Mouse (Mus musculus) heart, postnatal 25 days (tissue): ENCODE measurements around the gene Zfp865. TPM values are rescaled to one million over a fixed set of nuclear protein-coding genes. Genes with fewer than 3 reads are reported as not detected.
"Not testable (repeated sequence)": the region's sequence is repeated elsewhere in the genome, so short reads cannot be mapped to it uniquely, and the experiment has no call there.

Experiments used
- DNase-seq: peaks from one replicate; pipeline ENCODE4 v3.0.0; 2022; ENCODE audit warnings: low spot score
- intact Hi-C: fragments of 180-260 bp; cut with DNase I; formaldehyde crosslinking; loops from one replicate; pipeline ENCODE4 v1.15.1; 2025
- total RNA-seq, 2 experiments: library from RNA; stranded (reverse); gene quantifications; 2 replicates each; pipeline ENCODE4 v1.2.3; 2021

Zfp865 gene
- total RNA-seq, 2 experiments from 2014 or later: 12.8 to 15.4 TPM

DNA sequence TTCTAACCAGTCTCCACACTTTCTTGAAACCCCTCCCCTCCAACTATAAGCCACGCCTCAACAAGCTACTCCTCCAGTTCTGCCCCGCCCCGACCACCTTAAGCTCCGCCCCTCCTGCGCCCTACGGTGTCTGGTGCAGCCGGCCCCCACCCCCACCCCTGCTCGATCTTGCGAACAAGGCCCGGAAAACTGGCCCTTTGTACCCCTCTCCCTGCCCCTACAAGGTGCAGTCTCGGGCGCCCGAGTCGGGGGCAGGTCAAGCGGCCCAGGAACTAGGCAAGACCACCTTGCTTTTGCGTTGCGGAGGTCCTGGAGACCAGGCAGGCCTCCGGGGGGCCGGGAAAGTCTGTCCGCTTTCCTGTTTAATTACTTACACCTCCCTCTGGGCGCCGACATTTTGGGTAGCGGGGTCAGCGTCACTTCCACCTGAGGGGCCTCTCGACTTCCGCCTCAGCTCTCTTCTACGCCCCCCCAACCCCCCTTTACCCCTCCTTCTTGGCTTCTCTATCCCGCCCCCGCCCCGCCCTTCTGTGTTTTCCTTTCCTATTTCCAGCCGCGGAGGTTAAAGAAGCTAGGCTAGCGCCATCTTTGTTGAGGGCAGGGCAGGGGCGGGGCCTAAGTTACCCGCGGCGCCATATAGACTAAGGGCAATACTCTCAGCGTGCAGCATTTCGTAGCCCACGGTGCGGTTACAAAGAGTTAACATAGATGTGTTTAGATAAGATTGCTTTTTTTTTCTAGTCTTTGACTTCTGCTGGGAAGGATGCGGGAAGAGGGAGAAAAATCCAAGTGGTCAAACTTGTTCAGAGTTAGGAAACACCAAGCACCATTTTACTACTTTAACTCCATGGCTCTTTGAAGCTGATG lies 5.7 kb upstream of the Zfp865 start, which contains the start of the genes Zfp524 and Fiz1:
Gene Zfp524, plus strand, starts transcription at position 165 of the 867 bp plus-strand sequence.
Gene Fiz1, minus strand, starts transcription at position 447 of the 867 bp plus-strand sequence.
- intact Hi-C loops: loop anchor here (5.0 kb wide), 3 partner anchors 38 to 197 kb away; partner anchors contain the start of gene Zfp580

DNA sequence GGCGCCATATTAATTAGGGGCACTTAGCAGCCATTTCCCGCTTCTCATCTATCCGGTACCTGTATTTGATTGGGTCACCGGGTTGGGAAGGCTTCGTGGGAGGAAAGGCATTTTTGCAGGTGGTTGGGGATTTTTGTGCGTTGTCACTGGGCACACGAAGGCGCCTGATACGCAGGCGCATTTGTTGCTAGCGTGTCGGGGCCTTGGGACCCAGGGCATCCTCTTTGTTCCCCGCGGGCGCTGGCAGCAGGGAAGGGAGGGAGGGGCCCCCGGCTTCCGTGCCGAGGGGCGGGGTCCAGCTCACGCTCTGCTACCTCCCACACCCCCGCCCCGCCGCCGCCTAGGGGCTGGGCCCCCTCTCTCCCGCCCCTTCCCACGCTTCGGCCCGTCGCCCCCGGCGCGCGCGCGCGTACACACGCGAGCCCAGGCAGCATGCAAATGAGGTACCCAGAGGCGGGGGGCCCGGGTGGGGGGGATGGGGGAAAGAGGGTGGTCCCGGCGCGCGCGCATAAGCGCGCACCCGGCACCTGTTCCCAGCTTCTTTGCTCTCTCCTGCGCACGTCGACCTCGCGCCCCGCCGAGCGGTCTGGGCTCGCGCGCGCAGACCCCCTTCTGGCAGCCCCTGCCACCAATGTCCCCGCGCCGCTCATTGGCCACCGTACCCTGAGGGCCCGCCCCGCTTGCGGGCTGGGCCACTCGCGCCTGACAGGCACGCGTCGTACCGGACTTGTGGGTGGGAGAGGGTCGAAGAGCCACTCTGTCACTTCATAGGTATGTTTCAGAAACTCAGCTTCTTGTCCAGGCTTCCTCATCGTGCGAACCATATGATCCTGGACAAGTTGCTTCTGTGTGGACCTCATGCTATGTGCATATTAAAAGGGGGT lies 4.8 kb upstream of the Zfp865 start, which contains the start of gene Gm44973:
Gene Gm44973, plus strand, starts transcription at position 379 of the 884 bp plus-strand sequence.
- intact Hi-C loops: no loop called here
- DNase-seq: peak; percentile 89

More for the DNA sequence above, 5.7 kb upstream of the Zfp865 start, which contains the start of the genes Zfp524 and Fiz1:
- peak; percentile 92 for DNase-seq

DNA sequence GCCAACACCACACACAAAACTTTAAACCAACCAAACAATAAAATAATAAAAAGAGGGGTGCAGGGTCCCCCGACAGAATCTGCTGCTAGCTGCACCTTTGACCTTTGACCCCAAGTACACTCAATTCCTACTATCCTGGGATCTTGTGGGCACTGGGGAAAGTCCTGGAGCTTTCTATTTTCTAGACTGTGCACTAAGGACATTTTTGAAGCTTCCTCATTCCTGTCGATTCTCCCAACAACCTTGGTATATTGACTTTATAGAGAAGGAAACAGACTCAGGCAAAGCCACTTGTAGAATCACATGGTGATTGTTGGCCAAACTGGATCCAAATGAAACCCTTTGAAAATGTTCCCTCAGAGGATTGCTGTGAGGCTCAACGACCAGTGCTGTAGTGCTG lies 4.1 kb upstream of the Zfp865 start:
- DNase-seq: no peak
- intact Hi-C loops: no loop called here

DNA sequence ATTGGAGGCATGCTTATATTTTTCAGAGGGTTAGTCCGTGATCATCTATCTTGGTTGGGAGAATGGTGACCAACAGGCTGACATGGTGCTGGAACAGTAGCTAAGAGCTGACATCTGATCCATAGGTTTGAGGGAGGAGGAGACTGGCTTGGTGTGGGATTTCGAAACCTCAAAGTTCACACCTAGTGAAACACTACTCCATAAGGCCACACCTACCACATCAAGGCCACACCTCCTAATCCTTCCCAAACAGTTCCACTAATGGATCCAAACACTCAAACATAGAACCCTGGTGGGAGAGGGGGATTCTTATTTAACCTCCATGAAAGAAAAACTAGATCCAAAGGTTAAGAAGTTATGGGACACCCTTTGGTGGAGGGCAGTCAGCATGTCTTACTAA lies 3.3 kb upstream of the Zfp865 start:
- intact Hi-C loops: no loop called here
- DNase-seq: no peak

DNA sequence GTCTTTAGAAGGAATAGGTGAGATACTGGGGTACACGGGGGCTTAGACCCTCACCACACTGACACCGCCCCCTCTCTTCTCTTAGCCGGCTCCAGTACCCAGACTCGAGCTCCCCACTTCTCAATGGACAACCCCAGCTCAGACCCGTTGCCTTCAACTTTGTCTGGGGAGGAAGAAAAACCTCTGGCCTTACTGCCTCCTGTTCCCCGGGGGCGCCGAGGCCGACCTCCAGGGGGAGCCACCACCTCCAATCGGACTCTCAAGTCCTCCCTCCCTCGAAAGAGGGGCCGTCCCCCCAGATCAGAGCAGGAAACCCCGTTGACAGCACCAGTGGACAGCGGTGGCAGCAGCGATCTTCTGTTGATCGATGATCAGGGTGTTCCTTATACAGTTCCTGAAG lies 2.8 kb upstream of the Zfp865 start:
- intact Hi-C loops: no loop called here
- DNase-seq: no peak

DNA sequence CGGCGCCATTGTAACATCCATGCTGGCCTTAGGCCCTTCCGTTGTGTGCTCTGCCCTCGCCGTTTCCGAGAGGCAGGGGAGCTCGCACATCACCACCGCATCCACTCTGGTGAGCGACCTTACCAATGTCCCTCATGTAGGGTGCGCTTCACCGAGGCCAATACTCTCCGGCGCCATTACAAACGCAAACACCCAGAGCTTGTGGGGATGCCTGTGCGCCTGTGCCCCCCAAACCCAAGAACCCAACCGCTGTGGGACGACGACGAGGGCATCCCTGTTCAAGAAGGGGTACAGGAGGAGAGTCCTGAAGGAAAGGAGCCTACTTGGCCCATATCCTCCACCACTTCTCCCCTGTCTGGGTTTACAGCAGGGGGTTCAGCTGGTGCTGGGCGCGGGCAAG lies 2.2 kb upstream of the Zfp865 start:
- intact Hi-C loops: no loop called here
- DNase-seq: no peak

DNA sequence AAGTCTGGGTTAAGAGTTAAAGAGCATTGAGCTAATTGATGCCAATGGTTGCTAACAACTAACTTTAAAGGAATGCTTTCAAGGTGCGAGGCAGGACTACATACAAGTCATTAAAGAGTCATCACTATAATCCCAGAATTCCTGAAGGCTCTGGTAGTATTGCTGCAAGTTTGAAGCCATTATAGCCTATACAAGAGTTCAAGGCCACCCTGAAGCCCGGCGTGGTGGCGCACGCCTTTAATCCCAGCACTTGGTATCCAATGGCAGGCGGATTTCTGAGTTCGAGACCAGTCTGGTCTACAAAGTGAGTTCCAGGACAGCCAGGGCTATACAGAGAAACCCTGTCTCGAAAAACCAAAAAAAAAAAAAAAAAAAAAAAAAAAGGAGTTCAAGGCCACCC lies 600 bp upstream of the Zfp865 start:
- DNase-seq, intact Hi-C loops: not testable (repeated sequence)

DNA sequence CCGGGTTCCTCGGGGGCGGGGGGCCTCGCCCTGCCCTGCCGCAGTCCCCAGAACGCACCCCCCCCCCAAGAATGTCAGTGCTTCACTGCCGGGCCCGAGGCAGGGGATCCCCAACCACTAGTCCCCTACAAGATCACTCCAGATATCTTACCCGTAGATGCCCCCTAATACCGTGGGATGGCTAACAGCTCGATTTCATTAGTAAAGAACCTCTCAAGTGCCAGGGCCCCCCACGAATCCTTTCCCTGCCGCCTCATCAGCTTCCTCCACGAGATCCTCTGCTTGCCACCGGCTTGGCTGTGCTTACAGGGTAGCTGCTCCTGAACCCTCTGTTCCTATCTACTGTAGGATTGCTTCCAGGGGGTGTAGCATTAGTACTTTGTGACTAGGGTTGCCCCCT lies 509 bp downstream of the Zfp865 start:
- no peak for DNase-seq
- intact Hi-C loops: loop anchor here (2.0 kb wide), 1 partner anchor 34 kb away; no protein-coding TSS in a partner anchor

DNA sequence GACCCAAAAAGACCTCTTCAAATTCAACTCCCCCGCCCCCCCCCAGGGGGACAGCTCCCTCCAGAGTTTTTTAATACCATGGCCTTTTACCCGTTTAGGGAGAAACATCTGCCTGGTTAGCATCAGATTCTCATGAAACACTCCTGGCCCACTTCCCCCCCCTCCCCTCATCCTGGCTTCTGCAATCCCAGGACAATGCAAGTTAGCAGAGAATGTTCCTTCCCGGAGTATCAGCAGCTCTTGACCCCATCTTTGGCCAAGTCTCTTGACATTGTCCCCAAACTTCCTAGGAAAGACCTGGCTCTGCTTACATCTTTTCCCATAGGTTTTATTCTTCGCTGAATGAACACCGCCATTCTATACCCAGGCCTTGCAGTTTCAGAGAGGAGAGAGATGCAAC lies 1.0 kb downstream of the Zfp865 start:
- DNase-seq: no peak
- intact Hi-C loops: loop anchor here (2.0 kb wide), 1 partner anchor 34 kb away; no protein-coding TSS in a partner anchor

DNA sequence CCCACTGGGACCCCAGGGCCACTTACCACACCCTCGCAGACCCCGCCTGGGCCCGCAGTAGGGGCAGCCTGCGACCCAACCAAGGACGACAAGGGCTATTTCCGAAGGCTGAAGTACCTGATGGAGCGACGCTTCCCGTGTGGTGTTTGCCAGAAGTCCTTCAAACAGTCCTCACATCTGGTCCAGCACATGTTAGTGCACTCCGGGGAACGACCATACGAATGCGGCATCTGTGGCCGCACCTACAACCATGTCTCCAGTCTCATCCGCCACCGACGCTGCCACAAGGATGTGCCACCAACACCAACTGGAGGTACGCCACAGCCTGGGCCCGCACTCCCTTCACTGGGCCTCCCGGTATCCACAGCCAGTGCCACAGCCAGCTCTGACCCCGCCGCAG lies 9.4 kb downstream of the Zfp865 start:
- no peak for DNase-seq
- intact Hi-C loops: no loop called here

DNA sequence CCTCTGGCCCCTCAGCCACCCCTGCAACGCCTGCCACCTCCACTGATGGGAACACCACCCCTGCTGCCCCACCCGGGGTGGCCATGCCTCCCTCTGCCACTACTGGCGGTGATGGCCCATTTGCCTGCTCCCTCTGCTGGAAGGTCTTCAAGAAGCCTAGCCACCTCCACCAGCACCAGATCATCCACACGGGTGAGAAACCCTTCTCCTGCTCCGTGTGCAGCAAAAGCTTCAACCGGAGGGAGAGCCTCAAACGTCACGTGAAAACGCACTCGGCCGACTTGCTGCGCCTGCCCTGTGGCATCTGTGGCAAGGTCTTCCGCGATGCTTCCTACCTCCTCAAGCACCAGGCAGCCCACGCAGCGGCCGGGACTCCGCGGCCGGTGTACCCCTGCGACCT lies 9.8 kb downstream of the Zfp865 start:
- intact Hi-C loops: no loop called here
- DNase-seq: no peak

DNA sequence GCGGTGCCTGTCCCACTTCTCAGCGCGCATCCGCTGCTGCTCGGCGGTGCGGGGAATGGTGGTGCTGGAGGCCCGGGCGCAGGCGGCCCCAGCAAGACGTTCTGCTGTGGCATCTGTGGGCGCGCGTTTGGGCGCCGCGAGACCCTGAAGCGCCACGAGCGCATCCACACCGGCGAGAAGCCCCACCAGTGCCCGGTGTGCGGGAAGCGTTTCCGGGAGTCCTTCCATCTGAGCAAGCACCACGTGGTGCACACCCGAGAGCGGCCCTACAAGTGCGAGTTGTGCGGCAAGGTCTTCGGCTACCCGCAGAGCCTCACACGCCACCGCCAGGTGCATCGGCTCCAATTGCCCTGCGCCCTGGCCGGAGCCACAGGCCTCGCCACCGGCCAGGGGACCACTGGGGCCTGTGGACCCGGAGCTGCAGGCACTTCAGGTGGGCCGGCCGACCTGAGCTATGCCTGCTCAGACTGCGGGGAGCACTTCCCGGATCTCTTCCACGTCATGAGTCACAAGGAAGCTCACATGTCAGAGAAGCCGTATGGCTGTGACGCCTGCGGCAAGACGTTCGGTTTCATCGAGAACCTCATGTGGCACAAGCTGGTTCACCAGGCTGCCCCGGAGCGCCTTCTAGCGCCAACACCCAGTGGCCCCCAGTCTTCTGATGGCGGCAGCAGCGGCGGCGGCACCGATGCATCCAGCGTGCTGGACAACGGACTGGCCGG lies 10.5 kb downstream of the Zfp865 start:
- no peak for DNase-seq
- intact Hi-C loops: no loop called here

DNA sequence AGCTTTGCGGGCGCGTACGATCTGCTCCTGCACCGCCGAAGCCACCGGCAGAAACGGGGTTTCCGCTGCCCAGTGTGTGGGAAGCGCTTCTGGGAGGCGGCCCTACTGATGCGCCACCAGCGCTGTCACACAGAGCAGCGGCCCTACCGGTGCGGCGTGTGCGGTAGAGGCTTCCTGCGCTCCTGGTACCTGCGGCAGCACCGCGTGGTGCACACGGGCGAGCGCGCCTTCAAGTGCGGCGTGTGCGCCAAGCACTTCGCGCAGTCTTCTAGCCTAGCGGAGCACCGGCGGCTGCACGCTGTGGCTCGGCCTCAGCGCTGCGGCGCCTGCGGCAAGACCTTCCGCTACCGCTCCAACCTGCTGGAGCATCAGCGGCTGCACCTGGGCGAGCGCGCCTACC lies 11.3 kb downstream of the Zfp865 start:
- intact Hi-C loops: no loop called here
- DNase-seq: no peak

DNA sequence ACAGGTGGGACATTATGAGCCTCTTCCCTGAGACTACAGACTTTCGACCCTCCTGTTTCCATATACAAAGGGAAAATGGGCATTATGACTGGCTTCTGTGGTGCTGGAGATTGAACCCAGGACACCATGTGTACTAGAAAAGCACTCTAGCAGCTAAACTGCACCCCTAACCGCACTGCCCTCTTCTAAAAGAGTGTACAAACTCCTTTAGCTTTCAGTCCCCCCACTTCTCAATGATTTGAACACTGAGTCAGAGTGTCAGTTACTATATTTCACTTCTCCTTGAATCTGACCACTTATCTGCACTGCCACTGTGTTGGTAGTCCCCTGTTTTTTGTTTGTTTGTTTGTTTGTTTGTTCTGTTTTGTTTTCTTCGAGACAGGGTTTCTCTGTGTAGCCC lies 13.6 kb downstream of the Zfp865 start, which contains the start of gene 4632433K11Rik:
Gene 4632433K11Rik, plus strand, starts transcription at position 301 of the 400 bp plus-strand sequence.
- intact Hi-C loops: no loop called here
- DNase-seq: no peak

DNA sequence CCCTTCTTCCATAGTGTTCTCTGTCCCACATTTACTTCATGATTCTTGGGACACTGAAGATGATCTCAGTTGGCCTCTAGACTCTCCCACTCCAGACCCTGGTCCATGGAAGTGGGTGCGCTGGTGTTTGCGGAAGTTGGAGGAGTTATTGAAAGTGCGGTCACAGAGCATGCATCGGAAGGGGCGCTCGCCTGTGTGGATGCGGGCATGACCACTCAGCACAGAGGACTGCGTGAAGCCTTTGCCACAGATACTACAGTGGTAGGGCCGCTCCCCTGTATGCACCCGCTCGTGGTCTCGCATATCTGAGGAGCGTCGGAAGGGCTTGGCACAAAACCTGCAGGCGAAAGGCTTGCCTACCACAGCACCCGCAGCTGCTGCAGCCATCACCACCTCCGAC lies 15.5 kb downstream of the Zfp865 start:
- no peak for DNase-seq
- intact Hi-C loops: loop anchor here (2.0 kb wide), 1 partner anchor 13 kb away; no protein-coding TSS in a partner anchor

DNA sequence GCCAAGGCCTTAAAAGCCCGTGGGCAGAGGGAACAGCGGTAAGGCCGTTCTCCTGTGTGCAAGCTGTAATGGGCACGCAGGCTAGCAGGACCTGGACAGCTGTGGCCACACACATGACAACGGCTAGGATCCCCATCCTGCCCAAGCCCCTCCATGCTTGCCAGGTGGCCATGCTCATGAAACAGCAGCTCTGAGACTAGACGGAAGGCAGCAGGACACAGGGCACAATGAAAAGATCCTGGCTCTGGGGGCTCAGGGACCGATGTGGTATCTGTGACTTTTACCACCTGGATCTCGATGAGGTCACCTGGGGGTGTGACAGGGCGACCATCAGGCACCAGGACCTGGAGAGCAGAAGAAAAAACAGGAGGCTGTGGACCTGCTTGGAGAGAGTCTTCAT lies 16.0 kb downstream of the Zfp865 start:
- DNase-seq: no peak
- intact Hi-C loops: loop anchor here (2.0 kb wide), 1 partner anchor 13 kb away; no protein-coding TSS in a partner anchor

DNA sequence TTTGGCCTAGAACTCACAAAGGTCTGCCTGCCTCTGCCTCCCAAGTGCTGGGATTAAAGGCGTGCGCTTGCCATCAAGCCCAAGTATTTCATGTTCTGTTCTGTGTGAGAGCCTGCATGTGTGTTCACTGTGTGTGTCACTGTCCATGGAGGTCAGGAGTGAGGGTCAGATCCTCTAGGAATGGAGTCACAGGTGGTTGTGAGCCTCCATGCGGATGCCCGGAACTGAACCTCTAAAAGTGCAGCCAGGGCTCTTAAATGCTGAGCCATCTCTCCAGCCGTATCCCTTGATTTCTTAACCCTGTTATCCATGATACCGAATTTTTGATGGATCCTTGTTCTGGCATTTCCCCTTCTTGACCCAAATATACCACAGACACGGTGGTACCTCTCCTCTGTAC lies 16.9 kb downstream of the Zfp865 start:
- intact Hi-C loops: loop anchor here (2.0 kb wide), 1 partner anchor 14 kb away; no protein-coding TSS in a partner anchor
- no peak for DNase-seq

DNA sequence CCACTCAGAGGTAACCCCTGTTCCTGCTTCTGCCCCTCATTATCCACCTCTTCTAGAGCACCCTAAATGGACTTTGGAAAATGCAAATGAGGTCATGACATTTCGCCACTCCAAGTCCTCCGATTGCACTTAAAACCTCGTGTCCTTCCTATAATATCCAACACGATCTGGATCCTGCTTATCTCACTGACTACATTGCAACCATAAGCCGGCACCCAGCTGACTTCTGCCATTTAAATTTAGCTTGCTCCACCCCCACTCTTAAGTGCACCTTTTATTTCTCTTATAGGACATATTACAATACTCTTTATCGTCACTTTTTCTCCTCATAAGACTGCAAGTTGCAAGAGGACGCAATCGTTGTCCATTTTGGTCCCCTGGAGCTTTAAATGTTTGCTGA lies 17.3 kb downstream of the Zfp865 start:
- intact Hi-C loops: loop anchor here (2.0 kb wide), 1 partner anchor 15 kb away; no protein-coding TSS in a partner anchor
- DNase-seq: no peak

DNA sequence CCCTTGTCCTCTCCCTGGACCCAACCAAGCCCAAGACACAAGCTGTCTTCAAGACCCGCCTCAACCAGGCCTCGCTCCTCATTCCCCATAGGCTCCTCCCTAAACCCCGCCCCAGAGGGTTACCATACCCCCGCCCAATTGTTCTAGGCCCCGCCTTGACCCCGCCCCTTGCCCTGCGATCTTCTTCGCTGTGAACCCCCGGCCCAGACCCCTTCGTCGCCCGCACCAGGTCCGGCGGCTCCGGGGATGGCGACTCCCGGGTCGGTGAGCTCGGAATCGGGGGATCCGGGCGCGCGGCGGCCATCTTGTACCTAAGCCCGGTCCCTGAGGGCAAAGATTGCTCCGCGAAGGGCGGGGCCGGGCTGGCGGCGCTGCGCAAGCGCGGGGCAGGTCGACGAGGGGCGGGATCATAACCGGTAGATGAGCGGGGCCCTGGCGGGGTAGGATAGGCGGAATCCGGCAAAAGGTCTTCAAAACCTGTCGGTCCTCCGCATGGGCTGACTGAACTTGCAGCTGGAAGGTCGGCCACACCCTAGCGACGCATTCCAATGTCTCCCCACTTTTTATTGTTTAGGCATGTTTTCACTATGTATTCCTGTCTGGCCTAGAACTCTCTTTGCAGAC lies 18.0 kb downstream of the Zfp865 start, which contains the start of gene Zfp784:
Gene Zfp784, minus strand, starts transcription at position 338 of the 624 bp plus-strand sequence.
- intact Hi-C loops: no loop called here
- peak; percentile 91 for DNase-seq
